Comparison of ENCODE assay signal across 25 mouse cellular contexts in genomic region chr7:97312856-97313255, GRCm38 (mm10). TPM values are rescaled to one million over a fixed set of nuclear protein-coding genes. Genes with fewer than 3 reads are reported as not detected.
DNase-seq lines count a peak whose midpoint lies in the region; ATAC-seq and TF ChIP-seq lines count a peak whose summit lies in the region.
"Had no signal": no experiment of that assay in that cellular context is flagged by ENCODE, and none has a peak within 500 bp of the region (broad histone marks: within the 10 kb centered on the region; RNA-seq: fewer than 3 reads in every experiment).

No protein-coding gene starts in this region.

- peaks cover 6% of the 10 kb centered on the region for H3K4me1 ChIP-seq in kidney, embryonic 15.5 days
- no peaks in the 10 kb centered on the region for H3K4me1 ChIP-seq in kidney, adult 2 months (ENCODE audit: control insufficient read depth, insufficient read depth, low read length)
- H3K4me1 ChIP-seq in midbrain, embryonic 11.5 days (ENCODE audit: control insufficient read depth, insufficient read depth, low read length): no peaks in the 10 kb centered on the region
- H3K4me1 ChIP-seq in midbrain, postnatal 0 days (ENCODE audit: insufficient read depth, low read length): no peaks in the 10 kb centered on the region
- H3K4me1 ChIP-seq in thymus, adult 2 months (replicated peaks; ENCODE audit: control insufficient read depth, insufficient read depth, low read length): no peaks in the 10 kb centered on the region
- H3K4me1 ChIP-seq: embryonic facial prominence, embryonic 12.5 days; embryonic facial prominence, embryonic 15.5 days; forebrain, embryonic 12.5 days; forebrain, embryonic 15.5 days; hindbrain, embryonic 10.5 days; hindbrain, embryonic 13.5 days had no signal

- no peaks in the 10 kb centered on the region for H3K27me3 ChIP-seq in kidney, embryonic 15.5 days
- no peaks in the 10 kb centered on the region for H3K27me3 ChIP-seq in kidney, adult 2 months (replicated peaks; ENCODE audit: control insufficient read depth, insufficient read depth, low read length)
- no peaks in the 10 kb centered on the region for H3K27me3 ChIP-seq in midbrain, embryonic 11.5 days (ENCODE audit: control insufficient read depth, insufficient read depth, low read length)
- no peaks in the 10 kb centered on the region for H3K27me3 ChIP-seq in midbrain, postnatal 0 days (ENCODE audit: insufficient read depth, low read length)
- H3K27me3 ChIP-seq in thymus, adult 2 months (ENCODE audit: control insufficient read depth, insufficient read depth, low read length): no peaks in the 10 kb centered on the region
- H3K27me3 ChIP-seq: embryonic facial prominence, embryonic 12.5 days; embryonic facial prominence, embryonic 15.5 days; forebrain, embryonic 12.5 days; forebrain, embryonic 15.5 days; hindbrain, embryonic 13.5 days had no signal

- H3K4me3 ChIP-seq in kidney, embryonic 15.5 days (replicated peaks): no peak overlapping the region
- no peak overlapping the region for H3K4me3 ChIP-seq in kidney, adult 2 months (ENCODE audit: insufficient read depth, low read depth, low read length)
- no peak overlapping the region for H3K4me3 ChIP-seq in midbrain, embryonic 11.5 days (ENCODE audit: low read depth, low read length)
- H3K4me3 ChIP-seq in midbrain, postnatal 0 days (ENCODE audit: low read depth, low read length): no peak overlapping the region
- H3K4me3 ChIP-seq in thymus, adult 2 months (ENCODE audit: control insufficient read depth, insufficient read depth, low read length): no peak overlapping the region
- H3K4me3 ChIP-seq: embryonic facial prominence, embryonic 12.5 days; embryonic facial prominence, embryonic 15.5 days; forebrain, embryonic 12.5 days; forebrain, embryonic 15.5 days; hindbrain, embryonic 10.5 days; hindbrain, embryonic 13.5 days had no signal

- H3K9me3 ChIP-seq in kidney, embryonic 15.5 days (replicated peaks): no peaks in the 10 kb centered on the region
- no peaks in the 10 kb centered on the region for H3K9me3 ChIP-seq in midbrain, embryonic 11.5 days (ENCODE audit: control insufficient read depth, low read length)
- no peaks in the 10 kb centered on the region for H3K9me3 ChIP-seq in midbrain, postnatal 0 days (ENCODE audit: low read length)
- H3K9me3 ChIP-seq: embryonic facial prominence, embryonic 12.5 days; embryonic facial prominence, embryonic 15.5 days; forebrain, embryonic 12.5 days; forebrain, embryonic 15.5 days; hindbrain, embryonic 10.5 days; hindbrain, embryonic 13.5 days had no signal

- no peak overlapping the region for H3K9ac ChIP-seq in kidney, embryonic 15.5 days
- no peak overlapping the region for H3K9ac ChIP-seq in midbrain, embryonic 11.5 days (ENCODE audit: low read length)
- H3K9ac ChIP-seq in midbrain, postnatal 0 days (replicated peaks; ENCODE audit: low read length, poor library complexity, severe bottlenecking): no peak overlapping the region
- H3K9ac ChIP-seq: embryonic facial prominence, embryonic 12.5 days; embryonic facial prominence, embryonic 15.5 days; forebrain, embryonic 12.5 days; forebrain, embryonic 15.5 days; hindbrain, embryonic 13.5 days had no signal

- peak; percentile 1 for DNase-seq in cerebellum, adult 9-11 months
- DNase-seq in cerebellum, adult 8-10 months: no peak
- no peak for DNase-seq in kidney, adult 2 months
- DNase-seq in midbrain, embryonic 11.5 days (ENCODE audit: low spot score, missing footprints): peak; percentile 53
- DNase-seq in midbrain, postnatal 0 days (ENCODE audit: low spot score): no peak
- peak; percentile 2 for DNase-seq in thymus, postnatal 4 days
- DNase-seq in thymus, adult 2 months: no peak
- DNase-seq: adrenal gland, adult 8-10 months; adrenal gland, postnatal 25 days; cerebellum, adult 11-12 months; cerebellum, adult 9-10 months; cerebellum, postnatal 25 days; gastrocnemius, postnatal 10 days had no signal

- no peak for TF ChIP-seq CTCF in kidney, adult 2 months (conservative IDR thresholded peaks at IDR 0.05; ENCODE audit: insufficient read depth, insufficient read length, low read depth, low read length)
- TF ChIP-seq CTCF in midbrain, postnatal 0 days (IDR thresholded peaks at IDR 0.05): no peak
- no peak for TF ChIP-seq CTCF in thymus, adult 2 months (IDR thresholded peaks at IDR 0.05; ENCODE audit: borderline replicate concordance, control insufficient read depth, extremely low read depth, insufficient read depth, low read length, poor library complexity)

- 0 out of 2 replicates have a peak, but pooled peaks have one; percentile 3 for ATAC-seq in kidney, embryonic 15.5 days (replicated peaks; ENCODE audit: low FRiP score)
- ATAC-seq in midbrain, embryonic 11.5 days (ENCODE audit: low FRiP score): no peak
- ATAC-seq in midbrain, postnatal 0 days (ENCODE audit: low FRiP score): no peak
- ATAC-seq: activated CD4-positive, CD25-positive, alpha-beta regulatory T cell, adult 4 months; forebrain, embryonic 15.5 days; hindbrain, embryonic 16.5 days had no signal

- peaks cover 36% of the 10 kb centered on the region for H3K36me3 ChIP-seq in kidney, embryonic 15.5 days
- H3K36me3 ChIP-seq in kidney, adult 2 months (ENCODE audit: control insufficient read depth, insufficient read depth, low read length): no peaks in the 10 kb centered on the region
- peaks cover 4% of the 10 kb centered on the region for H3K36me3 ChIP-seq in midbrain, embryonic 11.5 days (ENCODE audit: control insufficient read depth, insufficient read depth, low read length)
- peaks cover 60% of the 10 kb centered on the region for H3K36me3 ChIP-seq in midbrain, postnatal 0 days (ENCODE audit: insufficient read depth, low read length)
- H3K36me3 ChIP-seq in thymus, adult 2 months (ENCODE audit: control insufficient read depth, insufficient read depth, low read length): no peaks in the 10 kb centered on the region

- H3K27ac ChIP-seq in kidney, embryonic 15.5 days: no peak overlapping the region
- no peak overlapping the region for H3K27ac ChIP-seq in kidney, adult 2 months (ENCODE audit: insufficient read depth, low read depth, low read length)
- H3K27ac ChIP-seq in midbrain, embryonic 11.5 days (ENCODE audit: low read depth, low read length): no peak overlapping the region
- H3K27ac ChIP-seq in midbrain, postnatal 0 days (ENCODE audit: low read depth, low read length): no peak overlapping the region
- no peak overlapping the region for H3K27ac ChIP-seq in thymus, adult 2 months (ENCODE audit: control insufficient read depth, insufficient read depth, low read length)
- H3K27ac ChIP-seq: embryonic facial prominence, embryonic 12.5 days; embryonic facial prominence, embryonic 15.5 days; forebrain, embryonic 12.5 days; forebrain, embryonic 15.5 days; hindbrain, embryonic 10.5 days; hindbrain, embryonic 13.5 days had no signal

- WGBS in kidney, embryonic 15.5 days: 88% methylated on average over 6 of the region's 6 CpGs
- WGBS in kidney, adult 2 months: 90% methylated on average over 6 of the region's 6 CpGs
- 86% methylated on average over 6 of the region's 6 CpGs for WGBS in midbrain, embryonic 11.5 days
- WGBS in midbrain, postnatal 0 days: 88% methylated on average over 6 of the region's 6 CpGs
- WGBS in thymus, adult 2 months: 87% methylated on average over 6 of the region's 6 CpGs

- no peak overlapping the region for H3K4me2 ChIP-seq in kidney, embryonic 15.5 days
- H3K4me2 ChIP-seq in midbrain, embryonic 11.5 days: no peak overlapping the region
- no peak overlapping the region for H3K4me2 ChIP-seq in midbrain, postnatal 0 days (ENCODE audit: low read depth, low read length, poor library complexity, severe bottlenecking)
- H3K4me2 ChIP-seq: embryonic facial prominence, embryonic 12.5 days; embryonic facial prominence, embryonic 15.5 days; forebrain, embryonic 12.5 days; forebrain, embryonic 15.5 days; heart, embryonic 11.5 days; hindbrain, embryonic 13.5 days had no signal

- no peak for TF ChIP-seq POLR2A in kidney, adult 2 months (IDR thresholded peaks at IDR 0.05; ENCODE audit: low read depth, low read length)
- TF ChIP-seq POLR2A in thymus, adult 2 months (IDR thresholded peaks at IDR 0.05; ENCODE audit: control insufficient read depth, extremely low read depth, insufficient read depth, low read length, poor library complexity): no peak

RNA-seq across cellular contexts. Expression of gene Usp35, which starts 19.0 kb away (rescaled TPM):
- polyA plus RNA-seq in kidney, embryonic 15.5 days (2015; fragmentation: Nextera tagmentation; extraction: Ambion mirVana): 1.5 and 1.9 TPM in 2 replicates
- polyA plus RNA-seq in kidney, adult 2 months (2012; rRNA removed): 1.8 and 2.7 TPM in 2 replicates
- polyA plus RNA-seq in midbrain, embryonic 11.5 days (2014; fragmentation: Nextera tagmentation; extraction: Ambion mirVana): 2.5 and 2.9 TPM in 2 replicates
- 13.4 and 14.3 TPM in 2 replicates for total RNA-seq in midbrain, postnatal 0 days (2014; rRNA removed)
- polyA plus RNA-seq in midbrain, postnatal 0 days (2015; fragmentation: Nextera tagmentation; extraction: Ambion mirVana): 2.7 and 2.9 TPM in 2 replicates
- 21.2 and 22.9 TPM in 2 replicates for polyA plus RNA-seq in thymus, adult 2 months (2012; rRNA removed)
- total RNA-seq: common myeloid progenitor, adult 5-6 weeks; granulocyte monocyte progenitor cell, adult 5-6 weeks had no signal

RNA-seq across cellular contexts. Expression of gene Kctd21, which starts 19.3 kb away (rescaled TPM):
- polyA plus RNA-seq in kidney, embryonic 15.5 days (2015; fragmentation: Nextera tagmentation; extraction: Ambion mirVana): 3.8 and 4.2 TPM in 2 replicates
- 6.3 and 6.8 TPM in 2 replicates for polyA plus RNA-seq in kidney, adult 2 months (2012; rRNA removed)
- polyA plus RNA-seq in midbrain, embryonic 11.5 days (2014; fragmentation: Nextera tagmentation; extraction: Ambion mirVana): 4.6 and 5.8 TPM in 2 replicates
- 4.0 and 6.1 TPM in 2 replicates for total RNA-seq in midbrain, postnatal 0 days (2014; rRNA removed)
- 3.1 TPM in 2 replicates for polyA plus RNA-seq in midbrain, postnatal 0 days (2015; fragmentation: Nextera tagmentation; extraction: Ambion mirVana)
- 3.7 and 4.3 TPM in 2 replicates for polyA plus RNA-seq in thymus, adult 2 months (2012; rRNA removed)

RNA-seq across cellular contexts. Expression of gene Alg8, which starts 58.5 kb away (rescaled TPM):
- polyA plus RNA-seq in kidney, embryonic 15.5 days (2015; fragmentation: Nextera tagmentation; extraction: Ambion mirVana): 49.3 and 51.7 TPM in 2 replicates
- 9.9 and 10.4 TPM in 2 replicates for polyA plus RNA-seq in kidney, adult 2 months (2012; rRNA removed)
- 37.1 and 38.1 TPM in 2 replicates for polyA plus RNA-seq in midbrain, embryonic 11.5 days (2014; fragmentation: Nextera tagmentation; extraction: Ambion mirVana)
- 6.4 and 7.3 TPM in 2 replicates for total RNA-seq in midbrain, postnatal 0 days (2014; rRNA removed)
- polyA plus RNA-seq in midbrain, postnatal 0 days (2015; fragmentation: Nextera tagmentation; extraction: Ambion mirVana): 9.0 and 9.1 TPM in 2 replicates
- polyA plus RNA-seq in thymus, adult 2 months (2012; rRNA removed): 27.8 and 28.8 TPM in 2 replicates

Comparison
In these comparisons a context has a peak if more than half of its experiments do, and no peak if none do; other contexts are left out.
1. DNase-seq: peak in cerebellum, adult 9-11 months (single experiment), midbrain, embryonic 11.5 days (single experiment) and thymus, postnatal 4 days (single experiment); none in cerebellum, adult 8-10 months (single experiment), kidney, adult 2 months (single experiment), midbrain, postnatal 0 days (single experiment) and thymus, adult 2 months (single experiment).